In the genomic region with DNA sequence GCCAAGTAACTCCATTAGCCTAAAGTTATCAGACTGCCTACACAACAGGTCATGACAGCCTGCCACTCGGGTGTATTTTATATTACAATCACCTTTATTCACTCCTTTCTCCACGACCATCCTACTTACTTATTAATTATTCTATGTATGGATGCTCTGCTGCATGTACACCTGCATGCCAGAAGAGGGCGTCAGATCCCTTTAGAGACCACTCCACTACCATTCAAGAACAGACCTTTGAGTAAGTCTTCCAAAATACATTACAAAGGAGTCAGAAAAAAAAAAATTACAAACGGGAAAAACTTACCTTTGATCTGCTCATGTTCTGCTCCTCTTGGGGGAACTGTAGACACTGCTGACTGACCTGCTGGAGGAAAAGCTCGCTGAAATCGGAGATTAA, we compare ENCODE assay signal across 9 mouse cellular contexts. TPM values are rescaled to one million over a fixed set of nuclear protein-coding genes. Genes with fewer than 3 reads are reported as not detected.
DNase-seq lines count a peak whose midpoint lies in the region; ATAC-seq and TF ChIP-seq lines count a peak whose summit lies in the region.
"Had no signal": no experiment of that assay in that cellular context is flagged by ENCODE, and none has a peak within 500 bp of the region (broad histone marks: within the 10 kb centered on the region; RNA-seq: fewer than 3 reads in every experiment).

No protein-coding gene starts in this region.

- peak; percentile 13 for DNase-seq in adrenal gland, postnatal 10 days
- DNase-seq in adrenal gland, adult 2 months: no peak
- peak; percentile 51 for DNase-seq in lung, postnatal 0 days (ENCODE audit: low spot score)
- no peak for DNase-seq in lung, adult 2 months
- DNase-seq in midbrain, embryonic 11.5 days (ENCODE audit: low spot score, missing footprints): peak; percentile 87
- DNase-seq in layer of hippocampus, adult 9-10 months (ENCODE audit: low spot score): no peak
- DNase-seq in adrenal gland, postnatal 4 days (ENCODE audit: low spot score in 2 of 2): no peak

- no peak overlapping the region for H3K4me3 ChIP-seq in lung, postnatal 0 days (ENCODE audit: low read depth, low read length)
- H3K4me3 ChIP-seq in lung, adult 2 months (replicated peaks; ENCODE audit: extremely low read depth, low read depth, low read length): no peak overlapping the region
- H3K4me3 ChIP-seq in hindbrain, embryonic 12.5 days: peak overlapping the region; percentile 69; the same call in 1 of the 2 replicates
- H3K4me3 ChIP-seq in midbrain, embryonic 11.5 days (ENCODE audit: low read depth, low read length): peak overlapping the region; percentile 68; the same call in 1 of the 2 replicates

- no peak overlapping the region for H3K9ac ChIP-seq in lung, postnatal 0 days (replicated peaks; ENCODE audit: low read depth)
- no peak overlapping the region for H3K9ac ChIP-seq in hindbrain, embryonic 12.5 days
- no peak overlapping the region for H3K9ac ChIP-seq in midbrain, embryonic 11.5 days (ENCODE audit: low read length)

- TF ChIP-seq CTCF in lung, postnatal 0 days (IDR thresholded peaks at IDR 0.05): peak; percentile 67
- TF ChIP-seq CTCF in lung, adult 2 months (IDR thresholded peaks at IDR 0.05; ENCODE audit: insufficient read depth, low read length): no peak

- WGBS in lung, postnatal 0 days: 31% methylated on average over 6 of the region's 6 CpGs
- WGBS in lung, adult 2 months: 28% methylated on average over 6 of the region's 6 CpGs
- WGBS in hindbrain, embryonic 12.5 days: 37% methylated on average over 6 of the region's 6 CpGs
- 39% methylated on average over 6 of the region's 6 CpGs for WGBS in midbrain, embryonic 11.5 days

- no peaks in the 10 kb centered on the region for H3K9me3 ChIP-seq in lung, postnatal 0 days (ENCODE audit: low read length)
- peaks cover 6% of the 10 kb centered on the region; the same call in 1 of the 2 replicates for H3K9me3 ChIP-seq in hindbrain, embryonic 12.5 days (replicated peaks)
- peaks cover 4% of the 10 kb centered on the region; the same call in 1 of the 2 replicates for H3K9me3 ChIP-seq in midbrain, embryonic 11.5 days (ENCODE audit: control insufficient read depth, low read length)

- H3K27me3 ChIP-seq in lung, postnatal 0 days (replicated peaks; ENCODE audit: insufficient read depth, low read length): no peaks in the 10 kb centered on the region
- H3K27me3 ChIP-seq in hindbrain, embryonic 12.5 days: no peaks in the 10 kb centered on the region
- H3K27me3 ChIP-seq in midbrain, embryonic 11.5 days (ENCODE audit: control insufficient read depth, insufficient read depth, low read length): no peaks in the 10 kb centered on the region

- H3K4me2 ChIP-seq in lung, postnatal 0 days (replicated peaks; ENCODE audit: low read depth, low read length): no peak overlapping the region
- H3K4me2 ChIP-seq in hindbrain, embryonic 12.5 days (replicated peaks): peak overlapping the region; percentile 85
- peak overlapping the region; percentile 80 for H3K4me2 ChIP-seq in midbrain, embryonic 11.5 days

- no peak for TF ChIP-seq POLR2A in lung, adult 2 months (IDR thresholded peaks at IDR 0.05; ENCODE audit: borderline replicate concordance, extremely low read depth, low read depth, low read length)

- no peak overlapping the region for H3K27ac ChIP-seq in lung, postnatal 0 days (ENCODE audit: low read length)
- no peak overlapping the region for H3K27ac ChIP-seq in hindbrain, embryonic 12.5 days
- no peak overlapping the region for H3K27ac ChIP-seq in midbrain, embryonic 11.5 days (ENCODE audit: low read depth, low read length)

- TF ChIP-seq EP300 in lung, postnatal 0 days (IDR thresholded peaks at IDR 0.05): no peak

- H3K36me3 ChIP-seq in lung, postnatal 0 days (ENCODE audit: insufficient read depth, low read length): peaks cover 32% of the 10 kb centered on the region; the same call in 1 of the 2 replicates
- peaks cover 44% of the 10 kb centered on the region for H3K36me3 ChIP-seq in hindbrain, embryonic 12.5 days
- peaks cover 20% of the 10 kb centered on the region for H3K36me3 ChIP-seq in midbrain, embryonic 11.5 days (ENCODE audit: control insufficient read depth, insufficient read depth, low read length)

- no peak for ATAC-seq in lung, postnatal 0 days
- no peak for ATAC-seq in hindbrain, embryonic 12.5 days (ENCODE audit: low FRiP score)
- ATAC-seq in midbrain, embryonic 11.5 days (ENCODE audit: low FRiP score): no peak

- peaks cover 10% of the 10 kb centered on the region; the same call in 1 of the 2 replicates for H3K4me1 ChIP-seq in lung, postnatal 0 days (ENCODE audit: insufficient read depth, low read depth, low read length)
- H3K4me1 ChIP-seq in lung, adult 2 months (ENCODE audit: control insufficient read depth, insufficient read depth, low read length): no peaks in the 10 kb centered on the region
- H3K4me1 ChIP-seq in hindbrain, embryonic 12.5 days: peaks cover 11% of the 10 kb centered on the region
- peaks cover 10% of the 10 kb centered on the region for H3K4me1 ChIP-seq in midbrain, embryonic 11.5 days (ENCODE audit: control insufficient read depth, insufficient read depth, low read length)

RNA-seq across cellular contexts. Expression of a gene that starts 1.4 kb away (rescaled TPM):
- 10 to 100 TPM in 1 of 2 experiments, 1 to 10 TPM in 1; 9.5 to 16.9 TPM for total RNA-seq in adrenal gland, postnatal 10 days (2021)
- 10 to 100 TPM in 1 of 2 experiments, 1 to 10 TPM in 1; 8.9 to 12.8 TPM for total RNA-seq in adrenal gland, adult 2 months (2021)
- 3.7 and 5.9 TPM in 2 replicates for polyA plus RNA-seq in adrenal gland, adult 2 months (2012; rRNA removed)
- polyA plus RNA-seq in lung, postnatal 0 days (2015; fragmentation: Nextera tagmentation; extraction: Ambion mirVana): 8.0 and 9.1 TPM in 2 replicates
- polyA plus RNA-seq in lung, adult 2 months (2012; rRNA removed): 3.2 and 4.8 TPM in 2 replicates
- 15.4 and 17.8 TPM in 2 replicates for polyA plus RNA-seq in hindbrain, embryonic 12.5 days (2016; fragmentation: Nextera tagmentation; extraction: Ambion mirVana)
- 10.8 and 11.9 TPM in 2 replicates for polyA plus RNA-seq in midbrain, embryonic 11.5 days (2014; fragmentation: Nextera tagmentation; extraction: Ambion mirVana)
- total RNA-seq in adrenal gland, postnatal 4 days (2021): 10 to 100 TPM; 24.0 to 27.5 TPM

RNA-seq across cellular contexts. Expression of a gene that starts 1.6 kb away (rescaled TPM):
- not detected for total RNA-seq in adrenal gland, postnatal 10 days (2021)
- not detected for total RNA-seq in adrenal gland, adult 2 months (2021)
- not detected in 2 replicates for polyA plus RNA-seq in adrenal gland, adult 2 months (2012; rRNA removed)
- not detected in 2 replicates for polyA plus RNA-seq in lung, postnatal 0 days (2015; fragmentation: Nextera tagmentation; extraction: Ambion mirVana)
- not detected in 2 replicates for polyA plus RNA-seq in lung, adult 2 months (2012; rRNA removed)
- polyA plus RNA-seq in hindbrain, embryonic 12.5 days (2016; fragmentation: Nextera tagmentation; extraction: Ambion mirVana): not detected in 2 replicates
- polyA plus RNA-seq in midbrain, embryonic 11.5 days (2014; fragmentation: Nextera tagmentation; extraction: Ambion mirVana): not detected in 2 replicates
- total RNA-seq in adrenal gland, postnatal 4 days (2021): not detected
- polyA plus RNA-seq: liver, embryonic 16.5 days had no signal

RNA-seq across cellular contexts. Expression of a gene that starts 31.8 kb away (rescaled TPM):
- total RNA-seq in adrenal gland, postnatal 10 days (2021): under 1 TPM; 0.09 to 0.15 TPM
- total RNA-seq in adrenal gland, adult 2 months (2021): not detected
- polyA plus RNA-seq in adrenal gland, adult 2 months (2012; rRNA removed): not detected in 2 replicates
- polyA plus RNA-seq in lung, postnatal 0 days (2015; fragmentation: Nextera tagmentation; extraction: Ambion mirVana): not detected in 2 replicates
- not detected in 2 replicates for polyA plus RNA-seq in lung, adult 2 months (2012; rRNA removed)
- 0.08 TPM in 1 of 2 replicates, not detected in the other for polyA plus RNA-seq in hindbrain, embryonic 12.5 days (2016; fragmentation: Nextera tagmentation; extraction: Ambion mirVana)
- not detected in 2 replicates for polyA plus RNA-seq in midbrain, embryonic 11.5 days (2014; fragmentation: Nextera tagmentation; extraction: Ambion mirVana)
- under 1 TPM; 0.11 to 0.17 TPM for total RNA-seq in adrenal gland, postnatal 4 days (2021)
- polyA plus RNA-seq: liver, embryonic 16.5 days had no signal

RNA-seq across cellular contexts. Expression of a gene that starts 47.5 kb away (rescaled TPM):
- total RNA-seq in adrenal gland, postnatal 10 days (2021): not detected
- total RNA-seq in adrenal gland, adult 2 months (2021): not detected
- polyA plus RNA-seq in adrenal gland, adult 2 months (2012; rRNA removed): not detected in 2 replicates
- polyA plus RNA-seq in lung, postnatal 0 days (2015; fragmentation: Nextera tagmentation; extraction: Ambion mirVana): not detected in 2 replicates
- not detected in 2 replicates for polyA plus RNA-seq in lung, adult 2 months (2012; rRNA removed)
- polyA plus RNA-seq in hindbrain, embryonic 12.5 days (2016; fragmentation: Nextera tagmentation; extraction: Ambion mirVana): not detected in 2 replicates
- not detected in 2 replicates for polyA plus RNA-seq in midbrain, embryonic 11.5 days (2014; fragmentation: Nextera tagmentation; extraction: Ambion mirVana)
- not detected for total RNA-seq in adrenal gland, postnatal 4 days (2021)
- polyA plus RNA-seq: liver, embryonic 16.5 days had no signal

RNA-seq across cellular contexts. Expression of a gene that starts 55.8 kb away (rescaled TPM):
- 10 to 100 TPM; 15.6 to 19.1 TPM for total RNA-seq in adrenal gland, postnatal 10 days (2021)
- total RNA-seq in adrenal gland, adult 2 months (2021): 10 to 100 TPM; 19.5 to 21.4 TPM
- 9.1 and 10.1 TPM in 2 replicates for polyA plus RNA-seq in adrenal gland, adult 2 months (2012; rRNA removed)
- polyA plus RNA-seq in lung, postnatal 0 days (2015; fragmentation: Nextera tagmentation; extraction: Ambion mirVana): 6.7 and 7.5 TPM in 2 replicates
- polyA plus RNA-seq in lung, adult 2 months (2012; rRNA removed): 12.0 and 12.2 TPM in 2 replicates
- 25.7 and 28.3 TPM in 2 replicates for polyA plus RNA-seq in hindbrain, embryonic 12.5 days (2016; fragmentation: Nextera tagmentation; extraction: Ambion mirVana)
- 22.0 and 25.9 TPM in 2 replicates for polyA plus RNA-seq in midbrain, embryonic 11.5 days (2014; fragmentation: Nextera tagmentation; extraction: Ambion mirVana)
- total RNA-seq in adrenal gland, postnatal 4 days (2021): 10 to 100 TPM; 24.8 to 29.1 TPM

Comparison
In these comparisons a context has a peak if more than half of its experiments do, and no peak if none do; other contexts are left out.
1. DNase-seq: peak in adrenal gland, postnatal 10 days (single experiment), lung, postnatal 0 days (single experiment) and midbrain, embryonic 11.5 days (single experiment); none in adrenal gland, adult 2 months (single experiment), lung, adult 2 months (single experiment), layer of hippocampus, adult 9-10 months (single experiment) and adrenal gland, postnatal 4 days (0 of 2).
2. H3K4me3 ChIP-seq: peak in hindbrain, embryonic 12.5 days (single experiment) and midbrain, embryonic 11.5 days (single experiment); none in lung, postnatal 0 days (single experiment) and lung, adult 2 months (single experiment).